Mouse (Mus musculus) gonadal fat pad, adult 2 months (tissue): ENCODE measurements around the gene Rps6kc1. TPM values are rescaled to one million over a fixed set of nuclear protein-coding genes. Genes with fewer than 3 reads are reported as not detected.
"Not testable (repeated sequence)": the region's sequence is repeated elsewhere in the genome, so short reads cannot be mapped to it uniquely, and the experiment has no call there.

ENCODE experiments used
- DNase-seq: peaks from one replicate; pipeline ENCODE4 v3.0.0-alpha.2; 2012; ENCODE audit warnings: low read depth
- polyA plus RNA-seq: library from polyadenylated mRNA; depleted of rRNA; stranded (reverse); fragments of >200 nt; gene quantifications from 2 replicates; pipeline ENCODE4 v1.2.3, GENCODE M21; 2012; rRNA removed

The Rps6kc1 gene
- 6.6 and 7.9 TPM in 2 replicates for polyA plus RNA-seq

DNA sequence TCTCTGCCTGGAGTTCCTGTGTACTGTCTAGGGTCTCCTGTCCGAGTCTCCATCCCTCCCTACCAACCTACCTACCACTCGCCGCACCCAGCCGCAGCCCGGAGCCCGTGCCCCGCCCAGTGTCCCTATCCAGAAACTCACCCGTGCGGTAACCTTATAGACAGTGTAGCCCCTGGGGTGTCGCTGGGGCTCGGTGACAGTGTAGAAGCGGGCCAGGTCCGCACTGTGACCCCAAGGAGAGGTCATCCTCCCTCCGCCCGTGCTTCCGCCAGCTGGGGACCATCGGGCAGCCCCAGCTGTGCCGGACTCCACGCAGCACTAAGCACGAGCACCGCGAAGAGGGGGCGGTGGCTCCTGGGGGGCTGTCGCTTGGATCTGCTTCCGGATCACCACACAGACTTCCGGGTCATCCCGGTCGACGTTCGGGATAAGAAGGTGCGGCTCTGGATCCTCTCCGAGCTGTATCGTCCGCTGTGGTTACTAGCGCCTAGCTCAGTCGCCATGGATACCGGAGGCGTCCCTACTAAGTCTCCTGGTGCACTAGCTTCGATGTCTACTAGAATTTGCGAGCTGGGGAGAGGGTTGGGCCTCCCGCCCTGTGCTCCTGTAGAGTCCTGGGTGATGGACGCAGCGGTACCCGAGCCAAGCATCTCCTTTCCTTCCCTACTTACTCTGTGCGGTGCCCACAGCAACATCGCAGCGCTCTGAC is at the start of gene Rps6kc1:
Gene Rps6kc1, minus strand, starts transcription at position 356 of the 709 bp plus-strand sequence.
- no peak for DNase-seq

DNA sequence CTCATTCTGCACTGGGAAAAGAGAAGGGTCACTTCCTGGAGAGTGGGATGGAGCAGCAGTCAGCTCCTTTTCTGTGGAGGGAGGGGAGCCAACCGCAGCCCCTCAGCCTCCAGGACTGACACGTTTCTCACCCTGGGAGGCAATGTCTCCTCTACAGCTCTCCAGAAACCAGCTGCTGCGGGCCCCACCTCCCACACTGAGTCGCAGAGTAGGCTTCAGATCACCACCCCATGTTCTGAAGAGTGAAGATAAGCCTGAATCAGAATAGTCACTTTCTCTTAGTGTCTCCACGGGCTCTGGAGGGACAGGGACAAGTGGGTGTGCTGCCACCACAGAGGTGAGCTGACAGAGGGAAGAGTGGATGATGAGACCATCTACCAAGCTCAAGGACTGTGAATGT is 47.3 kb upstream of the Rps6kc1 start:
- DNase-seq: no peak

DNA sequence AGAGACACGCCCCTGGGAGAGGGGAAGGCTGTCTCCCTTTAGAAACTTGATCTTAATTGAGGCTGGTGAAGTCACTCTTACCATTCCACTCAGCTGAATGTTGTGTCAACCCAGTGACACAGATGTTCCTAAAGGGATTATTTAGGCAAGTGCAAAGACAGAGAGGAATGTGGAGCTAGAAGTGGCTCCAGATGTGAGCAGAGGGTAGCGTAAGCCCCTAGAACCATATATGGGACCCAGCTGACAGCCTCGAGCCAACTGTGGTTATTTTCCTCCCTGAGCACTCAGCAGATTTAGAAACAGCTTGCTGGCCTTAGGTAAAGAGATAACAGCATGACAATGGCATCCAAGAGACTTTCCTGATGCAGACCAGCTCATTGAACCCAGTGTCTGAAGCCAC is 41.4 kb upstream of the Rps6kc1 start:
- DNase-seq: no peak

DNA sequence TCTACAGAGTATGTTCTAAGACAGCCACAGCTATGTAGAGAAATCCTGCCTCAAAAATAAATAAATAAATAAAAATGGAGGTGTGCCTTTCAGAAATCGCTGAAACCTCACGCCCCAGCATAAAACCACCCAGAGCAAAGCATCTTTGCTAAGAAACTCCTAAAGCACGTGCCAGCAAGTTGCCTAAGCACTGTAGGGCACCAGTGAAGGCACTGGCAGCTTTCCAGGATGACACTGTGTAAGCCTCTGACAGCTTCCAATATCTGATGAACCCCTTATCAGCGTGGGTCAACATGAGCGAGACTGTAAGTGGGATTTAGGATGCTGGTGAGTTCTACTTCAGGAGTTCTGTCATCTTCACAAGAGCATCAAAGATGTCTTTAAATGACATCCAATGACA is 39.4 kb upstream of the Rps6kc1 start:
- DNase-seq: no peak

DNA sequence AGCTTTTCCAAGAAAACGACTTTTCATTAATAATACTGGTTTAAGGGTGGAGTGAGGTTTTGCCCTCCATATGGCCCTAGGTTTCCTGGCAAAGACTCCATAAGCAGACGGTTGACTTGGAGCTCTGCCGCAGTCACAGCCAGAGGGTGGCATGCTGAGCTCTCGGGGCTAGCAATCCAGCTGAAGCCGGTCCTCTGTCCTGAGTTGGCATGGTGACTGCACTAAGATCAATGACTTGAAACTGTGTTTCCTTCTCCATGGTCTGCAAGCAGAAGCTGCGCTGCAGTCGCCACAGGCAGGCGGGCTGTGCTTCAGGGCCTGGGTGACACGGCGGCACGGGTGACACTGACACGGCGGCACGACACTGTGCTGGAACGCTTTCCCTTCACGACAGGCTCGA is 37.3 kb upstream of the Rps6kc1 start:
- no peak for DNase-seq

DNA sequence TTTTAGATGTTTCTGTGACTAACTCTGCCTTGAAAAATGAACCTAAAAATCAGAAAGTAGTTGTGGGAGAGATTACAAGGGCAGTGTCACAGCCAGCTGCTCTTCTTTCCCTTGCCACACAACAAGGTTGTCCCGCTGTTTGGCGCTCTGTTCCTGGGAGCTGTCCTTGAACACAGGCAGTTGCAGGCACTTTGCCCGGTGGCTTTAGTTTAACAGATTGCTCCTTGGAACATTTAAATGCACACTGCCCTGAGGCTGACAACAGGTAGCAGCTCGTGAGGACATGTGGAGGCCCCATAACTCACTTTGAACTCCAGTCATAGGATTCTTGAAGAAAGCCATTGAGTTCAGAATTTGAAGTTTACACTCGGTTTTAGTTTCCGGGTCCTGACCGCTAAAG is 36.9 kb upstream of the Rps6kc1 start:
- peak; percentile 54 for DNase-seq

DNA sequence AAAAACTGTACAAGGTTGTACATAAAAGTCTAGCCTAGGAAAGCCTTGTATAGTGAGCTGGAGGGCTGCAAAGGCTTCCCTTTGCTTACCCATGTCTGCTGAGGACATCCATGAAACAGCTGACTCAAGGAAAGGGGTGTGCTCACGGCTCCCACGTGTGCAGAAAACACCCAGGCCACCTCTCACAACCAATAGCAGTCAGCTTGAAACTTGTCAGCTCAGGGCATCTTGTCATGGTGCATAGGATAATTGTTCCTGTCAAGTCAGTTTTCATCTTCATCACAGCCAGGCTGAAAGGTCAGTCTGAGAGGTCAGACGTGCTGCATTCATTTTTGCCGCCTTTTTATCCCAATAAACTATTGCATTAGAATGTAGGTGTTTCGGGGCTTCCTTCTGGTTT is 36.4 kb upstream of the Rps6kc1 start:
- DNase-seq: no peak

DNA sequence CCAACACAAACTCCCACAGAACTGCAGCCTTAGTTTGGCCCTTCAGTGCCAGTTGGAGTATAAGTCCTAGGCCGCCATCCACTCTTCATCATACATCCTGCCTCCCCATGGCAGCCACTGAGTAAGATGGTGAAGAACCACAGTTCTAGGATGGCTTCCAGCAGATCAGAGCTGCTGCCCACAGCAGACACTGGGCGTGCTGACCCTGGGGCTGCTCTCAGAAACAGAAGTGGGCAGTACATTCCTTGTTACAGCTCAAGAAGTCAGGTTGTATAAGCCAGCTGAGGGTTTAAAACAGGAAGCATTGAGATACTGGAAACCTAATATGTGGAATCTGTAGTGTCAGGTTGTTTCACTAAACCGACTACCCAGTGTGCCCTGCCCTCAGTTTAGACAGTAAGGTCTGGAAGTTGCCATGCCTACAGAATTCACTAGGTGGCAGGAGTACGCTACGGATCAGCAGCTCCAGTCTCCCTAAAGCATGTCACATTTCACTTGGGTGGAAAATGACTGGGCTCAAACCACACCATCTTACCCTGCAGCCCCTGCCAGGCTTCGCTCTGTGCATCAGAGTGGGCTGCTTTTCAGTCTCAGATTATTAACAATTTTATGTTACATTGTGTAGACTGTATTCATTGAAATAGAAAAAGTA is 32.7 kb upstream of the Rps6kc1 start:
- no peak for DNase-seq

DNA sequence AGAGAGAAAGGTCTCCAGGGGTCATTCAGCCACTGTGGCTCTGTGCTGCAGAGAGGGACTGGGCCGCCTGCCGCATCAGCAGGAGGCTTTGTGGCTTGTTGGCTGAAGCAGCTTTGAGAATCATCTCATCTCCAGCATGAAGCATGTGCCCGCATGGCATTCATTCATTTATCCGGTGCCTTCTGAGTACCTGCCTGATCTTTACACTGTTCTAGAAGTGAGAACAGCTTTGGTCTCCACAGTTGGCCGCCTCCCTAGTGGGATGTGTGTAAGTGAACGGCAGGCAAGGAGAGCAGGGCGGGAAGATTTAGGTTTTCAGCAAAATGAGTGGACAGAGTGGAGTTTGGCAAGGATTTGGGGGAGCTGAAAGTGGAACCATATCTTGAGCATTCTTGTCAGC is 28.2 kb upstream of the Rps6kc1 start:
- DNase-seq: no peak

DNA sequence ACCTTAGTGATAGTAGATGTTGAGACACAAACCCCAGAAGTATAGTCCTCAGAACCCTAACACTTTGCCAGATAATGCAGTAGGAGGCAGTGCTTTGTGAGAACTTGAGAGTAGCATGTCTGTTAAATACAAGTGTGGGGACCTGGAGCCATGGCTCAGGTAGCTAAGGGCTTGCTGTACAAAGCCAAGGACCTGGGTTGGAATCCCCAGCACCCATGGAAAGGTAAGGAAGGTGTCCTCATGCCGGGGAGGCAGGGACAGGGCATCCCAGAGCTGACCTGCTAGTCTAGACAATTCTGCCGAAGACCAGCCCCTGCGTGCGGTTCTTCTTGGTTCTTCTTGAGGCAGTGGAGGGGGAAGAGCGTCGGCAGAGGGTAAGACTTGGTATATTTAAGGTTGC is 18.6 kb upstream of the Rps6kc1 start:
- no peak for DNase-seq

DNA sequence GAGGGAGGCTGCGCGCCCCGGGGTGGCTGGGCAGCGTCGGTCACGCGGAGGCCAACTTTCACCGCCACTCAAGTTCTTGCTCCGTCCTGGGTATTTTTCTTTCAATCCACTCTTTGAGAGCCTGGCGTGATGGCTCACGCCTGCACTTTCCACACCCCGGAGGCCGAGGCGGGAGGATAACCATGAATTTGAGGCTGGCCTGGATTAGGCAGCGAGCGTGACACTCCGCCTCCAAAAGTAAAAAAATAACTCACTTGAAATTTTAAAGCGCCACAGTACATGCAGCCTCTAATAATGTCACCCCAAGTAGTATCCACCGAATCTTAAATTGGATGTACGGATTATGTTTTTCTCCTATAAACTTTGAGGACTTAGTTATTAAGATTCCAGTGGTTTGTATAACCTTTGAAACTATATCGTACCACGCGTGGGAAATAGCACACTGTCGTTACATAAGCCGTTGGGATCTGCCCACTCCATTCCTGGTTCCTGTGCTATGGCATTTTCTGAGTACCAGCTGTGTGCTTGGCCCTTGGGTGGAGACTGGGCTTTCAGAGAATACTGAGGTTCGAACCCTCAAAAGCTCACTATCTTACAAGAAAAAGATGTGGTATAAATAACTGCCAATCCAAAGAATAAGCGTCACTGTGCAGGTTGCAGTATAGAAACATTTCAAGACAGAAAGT is 17.6 kb upstream of the Rps6kc1 start:
- no peak for DNase-seq

DNA sequence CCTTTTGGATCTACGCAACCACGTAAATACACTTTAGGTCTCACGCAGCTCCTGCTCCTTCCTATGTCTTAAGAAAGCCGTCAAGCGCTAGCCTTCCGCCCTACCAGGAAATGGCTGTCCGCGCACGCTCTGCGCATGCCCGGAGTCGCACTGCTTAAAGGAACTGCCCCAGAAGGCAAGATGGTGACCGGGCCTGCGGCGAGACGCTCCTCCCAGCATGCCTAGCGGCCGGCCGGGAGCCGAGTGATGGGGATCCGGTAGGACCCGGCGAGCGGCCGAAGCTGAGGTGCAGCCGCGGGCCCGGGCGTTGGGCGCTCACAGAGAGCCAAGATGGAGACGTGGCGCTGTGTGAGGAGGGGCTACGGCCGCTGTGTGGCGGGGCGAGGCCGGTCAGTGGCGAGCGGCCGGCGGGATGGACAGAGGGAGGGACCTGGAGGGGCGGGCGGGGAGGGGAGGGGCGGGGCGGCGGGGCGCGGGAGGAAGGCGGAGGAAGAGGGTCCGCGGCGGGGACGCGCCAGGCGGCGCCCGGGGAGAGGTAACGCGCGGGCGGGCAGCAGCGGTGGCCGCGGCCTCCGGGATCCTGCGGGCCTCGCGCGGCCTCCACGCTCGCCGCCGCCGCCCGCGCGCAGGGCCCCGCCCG is 16.9 kb upstream of the Rps6kc1 start:
- peak; percentile 86 for DNase-seq

DNA sequence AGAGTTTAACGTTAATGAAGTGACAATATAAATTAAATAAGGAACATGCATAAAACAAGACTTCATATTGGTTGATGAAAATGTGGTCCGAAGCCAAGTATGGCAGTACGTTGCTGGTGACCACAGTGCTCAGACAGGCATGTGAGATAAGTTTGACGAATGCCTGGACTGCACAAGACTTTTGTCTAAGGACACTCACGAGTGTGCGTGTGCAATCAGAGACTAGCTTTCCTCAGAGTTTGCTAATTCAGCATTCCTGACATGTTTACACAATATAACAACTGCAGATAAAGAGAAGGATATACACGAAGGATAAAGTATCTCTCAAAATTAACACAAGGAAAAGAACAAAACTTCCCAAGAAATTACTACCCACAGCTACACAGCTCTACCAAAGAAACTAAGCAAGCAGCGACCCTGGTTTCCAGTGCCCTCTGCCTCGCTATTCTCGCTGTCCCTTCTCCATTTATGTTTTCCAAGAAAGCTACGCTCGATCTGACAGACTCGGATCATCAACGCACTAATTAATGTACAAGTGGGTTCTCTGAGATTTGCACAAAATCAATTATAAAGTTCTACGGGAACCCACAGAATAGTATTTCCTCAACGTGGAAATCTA is 16.3 kb upstream of the Rps6kc1 start:
- no peak for DNase-seq

DNA sequence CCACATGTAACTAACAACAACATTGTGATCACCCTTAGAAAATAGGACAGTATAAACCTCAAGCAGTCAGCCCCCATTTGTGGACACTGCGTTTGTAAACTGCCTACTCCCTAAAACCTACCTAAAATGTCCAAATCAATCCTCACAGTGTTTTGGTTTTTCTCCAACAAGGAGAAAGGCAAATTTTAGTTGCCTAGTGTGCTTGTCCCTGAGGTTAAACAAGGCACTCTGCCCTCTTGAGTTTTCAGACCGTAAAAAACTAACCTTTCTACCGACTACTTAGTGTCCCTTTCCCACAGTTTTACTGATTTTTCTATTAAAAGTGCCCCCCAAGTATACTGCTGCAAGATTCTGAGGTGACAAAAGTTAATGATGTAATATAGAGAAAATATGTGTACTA is 15.7 kb upstream of the Rps6kc1 start:
- DNase-seq: no peak

DNA sequence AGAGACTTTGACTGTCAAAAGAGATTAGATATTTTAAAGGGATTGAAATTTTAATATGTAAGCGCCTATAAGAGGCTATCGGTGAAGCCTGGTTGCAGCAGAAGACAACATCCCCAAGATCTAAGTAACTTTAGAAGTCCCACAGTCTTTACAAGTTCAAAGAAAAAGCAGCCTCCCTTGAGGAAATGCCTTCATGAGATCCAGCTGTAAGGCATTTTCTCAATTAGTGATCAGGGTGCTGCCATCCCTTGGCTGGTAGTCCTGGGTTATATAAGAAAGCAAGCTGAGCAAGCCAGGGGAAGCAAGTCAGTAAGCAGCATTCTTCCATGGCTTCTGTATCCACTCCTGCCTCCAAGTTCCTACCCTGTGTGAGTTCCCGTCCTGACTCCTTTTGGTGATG is 13.2 kb upstream of the Rps6kc1 start, which contains the start of gene Angel2:
Gene Angel2, plus strand, starts transcription at position 301 of the 400 bp plus-strand sequence.
- DNase-seq: not testable (repeated sequence)

DNA sequence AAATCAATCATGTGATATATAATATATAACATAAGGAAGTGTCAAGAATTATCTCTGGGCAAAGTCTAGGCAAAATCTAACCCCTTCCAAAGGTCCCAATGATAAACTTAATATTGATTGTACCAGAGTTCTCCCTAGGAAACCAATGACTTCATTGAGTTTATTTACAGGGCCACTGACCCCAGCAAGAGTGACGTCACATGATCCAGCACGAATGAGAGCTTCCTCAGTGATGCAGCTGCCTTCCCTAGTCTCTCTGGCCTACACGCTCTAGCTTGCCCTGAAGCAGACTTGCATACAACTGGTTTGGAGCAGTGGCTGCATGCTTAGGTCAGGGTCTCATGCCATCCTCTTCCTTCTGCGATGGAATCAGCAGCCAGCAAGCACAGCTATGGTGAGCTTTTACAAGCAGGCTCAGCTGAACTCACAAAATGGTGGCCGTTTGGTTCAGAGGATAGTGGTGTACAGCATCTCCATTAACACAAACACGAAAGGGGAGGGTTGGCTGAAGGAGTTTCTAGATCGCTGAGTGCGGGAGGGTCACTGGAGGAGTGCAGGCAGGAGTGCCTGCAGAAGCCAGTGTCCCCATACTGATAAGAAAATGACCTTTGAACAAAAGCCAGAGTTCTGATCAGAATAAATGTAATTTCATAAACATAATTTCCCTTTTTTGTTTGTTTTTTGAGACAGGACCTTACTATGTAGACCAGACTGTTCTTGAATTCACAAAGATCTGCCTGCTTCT is 8.3 kb upstream of the Rps6kc1 start:
- DNase-seq: no peak

DNA sequence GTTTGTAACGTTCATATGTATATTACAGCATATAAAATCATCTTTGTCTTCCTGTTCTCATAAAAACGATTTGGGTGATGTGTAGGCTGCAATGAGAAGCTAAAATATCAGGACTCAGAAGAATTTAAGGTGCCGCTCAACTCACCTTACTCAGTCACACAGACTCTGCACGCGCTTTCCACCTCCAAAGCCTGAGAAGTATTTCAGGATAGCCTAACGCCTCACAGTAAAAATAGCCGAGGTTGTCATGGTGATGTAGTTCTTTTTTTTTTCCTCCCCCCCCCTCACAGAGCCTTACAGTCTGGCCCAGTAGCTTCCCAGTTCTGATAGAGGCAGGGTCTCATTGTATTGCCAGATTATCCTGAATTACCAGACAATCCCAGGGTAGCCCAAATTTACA is 7.4 kb upstream of the Rps6kc1 start:
- no peak for DNase-seq

DNA sequence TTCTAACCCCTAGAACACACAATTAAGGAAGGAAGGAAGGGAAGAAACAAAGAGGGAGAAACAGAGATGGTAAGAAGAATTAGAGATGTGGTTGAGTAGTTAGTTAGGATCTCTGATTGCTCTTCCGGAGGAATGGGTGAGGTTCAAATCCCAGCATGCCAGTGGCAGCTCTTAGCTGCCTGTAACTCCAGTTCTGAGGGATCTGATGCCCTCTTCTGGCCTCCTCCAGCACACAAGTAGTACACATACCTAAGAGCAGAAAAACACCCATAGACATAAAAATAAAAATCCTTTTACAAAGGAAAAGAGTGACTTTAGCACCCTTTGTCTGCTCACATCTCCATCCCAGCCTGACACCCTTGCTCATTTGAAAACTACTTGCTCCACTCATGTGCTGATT is 1.1 kb upstream of the Rps6kc1 start:
- DNase-seq: no peak

DNA sequence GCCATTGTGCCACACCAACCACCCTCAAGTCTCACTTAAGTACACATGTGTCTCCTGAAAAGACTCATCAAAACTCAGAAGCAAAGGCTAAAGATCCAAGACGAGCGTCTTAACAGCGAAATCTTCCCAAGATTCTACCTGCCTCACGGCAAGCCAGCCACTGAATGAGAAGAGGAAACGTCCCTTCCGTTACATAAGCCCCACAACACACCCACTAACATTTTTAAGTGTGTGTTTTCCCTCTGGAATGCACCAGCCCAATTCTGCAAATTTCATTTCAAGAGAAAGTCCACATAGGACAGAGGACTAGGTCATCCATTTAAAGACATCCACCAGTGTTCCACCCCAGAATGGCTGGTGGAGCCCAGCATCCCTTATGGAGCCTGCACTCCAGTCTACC is 734 bp downstream of the Rps6kc1 start:
- DNase-seq: no peak

DNA sequence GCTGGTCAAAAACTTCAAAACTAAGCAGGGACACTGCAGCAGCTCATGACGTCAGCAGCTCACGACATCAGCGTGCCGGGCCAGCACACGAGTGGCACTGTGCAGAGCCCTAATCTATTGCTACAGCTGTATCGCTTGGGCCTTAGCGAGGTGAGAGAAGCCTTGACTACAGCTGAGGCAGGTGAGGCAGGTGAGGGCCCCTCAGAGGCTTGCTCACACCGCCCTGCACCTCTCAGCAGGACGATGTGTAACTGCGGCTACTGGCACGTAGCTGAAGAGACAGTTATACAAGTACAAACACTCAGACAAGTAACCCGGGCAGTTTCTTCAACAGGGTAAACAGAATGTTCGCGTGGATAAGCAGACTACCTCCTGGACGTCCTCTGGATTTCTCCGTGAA is 6.9 kb downstream of the Rps6kc1 start:
- no peak for DNase-seq

DNA sequence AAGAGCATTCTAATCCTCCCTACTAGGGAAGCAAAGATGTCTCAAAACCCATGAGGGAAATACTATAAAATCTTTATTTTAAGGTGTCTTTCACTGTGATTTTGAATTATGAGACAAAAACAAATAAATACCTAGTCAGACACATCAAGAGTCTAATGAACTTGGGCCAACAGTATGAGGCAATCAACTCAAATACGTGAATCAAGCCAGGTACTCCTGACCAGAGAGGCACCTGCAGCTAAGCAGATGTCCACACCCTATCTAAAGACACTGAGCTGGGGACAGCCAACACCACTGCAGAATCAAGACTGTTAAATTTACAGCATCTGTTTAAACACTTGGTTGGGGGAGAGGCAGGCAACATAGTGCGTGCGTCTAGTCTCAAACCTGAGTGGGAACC is 7.4 kb downstream of the Rps6kc1 start:
- DNase-seq: no peak
